Mouse (Mus musculus) liver, embryonic 13.5 days (tissue): Measurements from ENCODE around the gene Dip2b. TPM values are rescaled to one million over a fixed set of nuclear protein-coding genes. Genes with fewer than 3 reads are reported as not detected.
A peak's percentile ranks its signal among the peaks of the same experiment; 100 is the strongest.

Experiments
- ATAC-seq: fragments of 200-750 bp; cut with Nextera tagmentation; 2 replicates; pipeline ENCODE4 v1.8.0; 2017; ENCODE audit warnings: low read depth, mild to moderate bottlenecking, moderate number of reproducible peaks, moderate library complexity
- DNase-seq: peaks from one replicate; pipeline ENCODE4 v3.0.0; 2022
- H3K27ac ChIP-seq: fragments of 300-500 bp; sonication (generic); 2 replicates; pipeline ENCODE4 v1.5.1; 2015; ENCODE audit warnings: moderate library complexity, mild to moderate bottlenecking, inconsistent platforms
- H3K27me3 ChIP-seq: fragments of 300-500 bp; sonication (generic); 2 replicates; pipeline ENCODE4 v1.6.1; 2015; ENCODE audit warnings: mild to moderate bottlenecking, inconsistent platforms
- H3K36me3 ChIP-seq: fragments of 300-500 bp; sonication (generic); 2 replicates; pipeline ENCODE4 v1.6.1; 2015; ENCODE audit warnings: mild to moderate bottlenecking, inconsistent platforms
- H3K4me1 ChIP-seq: fragments of 300-500 bp; sonication (generic); replicated peaks from 2 replicates; pipeline ENCODE4 v1.6.1; 2015; ENCODE audit warnings: inconsistent platforms
- H3K4me2 ChIP-seq: fragments of 300-500 bp; sonication (generic); 2 replicates; pipeline ENCODE4 v1.6.1; 2015; ENCODE audit warnings: inconsistent platforms, mild to moderate bottlenecking, moderate library complexity
- H3K4me3 ChIP-seq: fragments of 300-500 bp; sonication (generic); replicated peaks from 2 replicates; pipeline ENCODE4 v1.5.1; 2015; ENCODE audit warnings: mild to moderate bottlenecking, inconsistent platforms
- H3K9ac ChIP-seq: fragments of 300-500 bp; sonication (generic); 2 replicates; pipeline ENCODE4 v1.6.1; 2015; ENCODE audit warnings: mild to moderate bottlenecking, inconsistent platforms
- H3K9me3 ChIP-seq: fragments of 300-500 bp; sonication (generic); replicated peaks from 2 replicates; pipeline ENCODE4 v1.6.1; 2016; ENCODE audit warnings: inconsistent platforms
- WGBS: fragments of 180-500 bp; shearing (Covaris S2); methylation state at CpG from one replicate; pipeline ENCODE4 v1.1.7; 2015; ENCODE audit not compliant: insufficient replicate concordance; 5-methylcytosine and 5-hydroxymethylcytosine counted together
- polyA plus RNA-seq: library from polyadenylated mRNA; unstranded; fragments of >200 nt; fragmentation: Nextera tagmentation; extraction: Ambion mirVana; gene quantifications from 2 replicates; pipeline ENCODE4 v1.2.1, GENCODE M21; 2015

Gene Dip2b
- polyA plus RNA-seq, 1 experiment from 2014 or later, result 2.2 TPM

- H3K9me3 ChIP-seq, result no peaks in the 10 kb centered on the region
- H3K4me3 ChIP-seq, result no peak overlapping the region
- no peak for DNase-seq
- H3K4me2 ChIP-seq, result no peak overlapping the region
- WGBS, result 81% methylated on average over 11 of the region's 11 CpGs
- ATAC-seq, result no peak
- no peak overlapping the region for H3K9ac ChIP-seq
- H3K27ac ChIP-seq, result no peak overlapping the region
- peaks cover 4% of the 10 kb centered on the region; the same call in 1 of the 2 replicates for H3K36me3 ChIP-seq
- peaks cover 5% of the 10 kb centered on the region; the same call in 1 of the 2 replicates for H3K4me1 ChIP-seq
- no peaks in the 10 kb centered on the region for H3K27me3 ChIP-seq
Observed at GRCm38 (mm10) chr15:100143091-100143801, 104.8 kb downstream of the Dip2b start.

- peak; percentile 45; the same call in 1 of the 2 replicates for ATAC-seq
- Histone ChIP-seq H3K9me3 (no peaks in the 10 kb centered on the region), H3K27me3 (no peaks in the 10 kb centered on the region), H3K4me3 (no peak overlapping the region), H3K27ac (no peak overlapping the region), H3K4me1 (peaks cover 8% of the 10 kb centered on the region), H3K36me3 (peaks cover 4% of the 10 kb centered on the region; the same call in 1 of the 2 replicates), H3K9ac (no peak overlapping the region), H3K4me2 (no peak overlapping the region)
- no peak for DNase-seq
- 71% methylated on average over 15 of the region's 15 CpGs for WGBS
Observed at GRCm38 (mm10) chr15:100144854-100145824, 106.7 kb downstream of the Dip2b start.

- no peak for ATAC-seq
- H3K4me3 ChIP-seq, result no peak overlapping the region
- no peak overlapping the region for H3K27ac ChIP-seq
- no peak for DNase-seq
- no peaks in the 10 kb centered on the region for H3K27me3 ChIP-seq
- H3K9me3 ChIP-seq, result no peaks in the 10 kb centered on the region
- WGBS, result 55% methylated on average over 3 of the region's 3 CpGs
- peaks cover 8% of the 10 kb centered on the region for H3K4me1 ChIP-seq
- H3K9ac ChIP-seq, result no peak overlapping the region
- H3K36me3 ChIP-seq, result peaks cover 4% of the 10 kb centered on the region; the same call in 1 of the 2 replicates
- no peak overlapping the region for H3K4me2 ChIP-seq
Observed at GRCm38 (mm10) chr15:100145917-100146316, 107.5 kb downstream of the Dip2b start.

GRCm38 (mm10) chr15:100150593-100150992, 112.1 kb downstream of the Dip2b start:
- Histone ChIP-seq H3K4me1 (peaks cover 6% of the 10 kb centered on the region), H3K36me3 (peaks cover 14% of the 10 kb centered on the region), H3K27ac (no peak overlapping the region), H3K9ac (no peak overlapping the region), H3K4me3 (no peak overlapping the region), H3K27me3 (no peaks in the 10 kb centered on the region), H3K9me3 (no peaks in the 10 kb centered on the region), H3K4me2 (no peak overlapping the region)
- no peak for ATAC-seq
- no peak for DNase-seq
- 65% methylated on average over 4 of the region's 4 CpGs for WGBS

- Histone ChIP-seq H3K4me1 (peaks cover 9% of the 10 kb centered on the region; the same call in 1 of the 2 replicates), H3K4me2 (no peak overlapping the region), H3K27ac (no peak overlapping the region), H3K36me3 (peaks cover 26% of the 10 kb centered on the region), H3K9me3 (no peaks in the 10 kb centered on the region), H3K4me3 (no peak overlapping the region), H3K27me3 (no peaks in the 10 kb centered on the region), H3K9ac (no peak overlapping the region)
- WGBS, result 67% methylated on average over 3 of the region's 3 CpGs
- no peak for ATAC-seq
- no peak for DNase-seq
Observed at GRCm38 (mm10) chr15:100152321-100152720, 113.9 kb downstream of the Dip2b start.

GRCm38 (mm10) chr15:100153024-100153423, 114.6 kb downstream of the Dip2b start:
- no peaks in the 10 kb centered on the region for H3K27me3 ChIP-seq
- no peak overlapping the region for H3K27ac ChIP-seq
- no peak for ATAC-seq
- no peak for DNase-seq
- H3K9me3 ChIP-seq, result no peaks in the 10 kb centered on the region
- WGBS, result 40% methylated on average over 3 of the region's 3 CpGs
- peaks cover 26% of the 10 kb centered on the region for H3K36me3 ChIP-seq
- peaks cover 9% of the 10 kb centered on the region; the same call in 1 of the 2 replicates for H3K4me1 ChIP-seq
- no peak overlapping the region for H3K9ac ChIP-seq
- no peak overlapping the region for H3K4me3 ChIP-seq
- H3K4me2 ChIP-seq, result no peak overlapping the region

- no peak for ATAC-seq
Observed at GRCm38 (mm10) chr15:100156095-100156707, 117.7 kb downstream of the Dip2b start.

GRCm38 (mm10) chr15:100156781-100157470, 118.5 kb downstream of the Dip2b start:
- H3K36me3 ChIP-seq, result peaks cover 29% of the 10 kb centered on the region
- no peaks in the 10 kb centered on the region for H3K9me3 ChIP-seq
- H3K9ac ChIP-seq, result no peak overlapping the region
- H3K27me3 ChIP-seq, result no peaks in the 10 kb centered on the region
- DNase-seq, result no peak
- no peak overlapping the region for H3K27ac ChIP-seq
- no peak overlapping the region for H3K4me2 ChIP-seq
- ATAC-seq, result no peak
- 75% methylated on average over 10 of the region's 10 CpGs for WGBS
- peaks cover 16% of the 10 kb centered on the region for H3K4me1 ChIP-seq
- H3K4me3 ChIP-seq, result no peak overlapping the region

More at GRCm38 (mm10) chr15:100156095-100156707, 117.7 kb downstream of the Dip2b start:
- Histone ChIP-seq H3K9me3 (no peaks in the 10 kb centered on the region), H3K4me1 (peaks cover 16% of the 10 kb centered on the region), H3K4me3 (no peak overlapping the region), H3K27me3 (no peaks in the 10 kb centered on the region), H3K9ac (no peak overlapping the region), H3K4me2 (no peak overlapping the region), H3K36me3 (peaks cover 26% of the 10 kb centered on the region), H3K27ac (no peak overlapping the region)
- no peak for DNase-seq
- 51% methylated on average over 4 of the region's 4 CpGs for WGBS

GRCm38 (mm10) chr15:100158985-100159384, 120.5 kb downstream of the Dip2b start:
- Histone ChIP-seq H3K9me3 (no peaks in the 10 kb centered on the region), H3K4me3 (no peak overlapping the region), H3K9ac (no peak overlapping the region), H3K27ac (no peak overlapping the region), H3K4me1 (peaks cover 16% of the 10 kb centered on the region), H3K4me2 (no peak overlapping the region), H3K27me3 (no peaks in the 10 kb centered on the region), H3K36me3 (peaks cover 39% of the 10 kb centered on the region)
- ATAC-seq (no peak), DNase-seq (no peak)
- WGBS, result 59% methylated on average over 10 of the region's 10 CpGs

- H3K9ac ChIP-seq, result no peak overlapping the region
- DNase-seq, result no peak
- 85% methylated on average over 6 of the region's 6 CpGs for WGBS
- H3K27ac ChIP-seq, result no peak overlapping the region
- no peaks in the 10 kb centered on the region for H3K27me3 ChIP-seq
- peaks cover 11% of the 10 kb centered on the region for H3K4me1 ChIP-seq
- H3K9me3 ChIP-seq, result no peaks in the 10 kb centered on the region
- H3K4me2 ChIP-seq, result no peak overlapping the region
- ATAC-seq, result no peak
- H3K4me3 ChIP-seq, result no peak overlapping the region
- peaks cover 26% of the 10 kb centered on the region for H3K36me3 ChIP-seq
Observed at GRCm38 (mm10) chr15:100161747-100162280, 123.3 kb downstream of the Dip2b start.
